Mouse (Mus musculus): ENCODE measurements around the gene Akap8. TPM values are rescaled to one million over a fixed set of nuclear protein-coding genes. Genes with fewer than 3 reads are reported as not detected.
A peak's percentile ranks its signal among the peaks of the same experiment; 100 is the strongest.

Gene Akap8
- total and polyA plus RNA-seq, 3 experiments = 77.9 to 127 (median 101) TPM

GRCm38 (mm10) chr17:32281126-32281525, 39.9 kb downstream of the Akap8 start:
- peaks cover 81% of the 10 kb centered on the region for H3K79me2 ChIP-seq (ENCODE audit: control insufficient read depth, insufficient read depth, low read length, poor library complexity)
- peaks cover 14 to 16% of the 10 kb centered on the region in 2 experiments for H3K4me1 ChIP-seq (ENCODE audit: control insufficient read depth in 1 of 2, insufficient read depth in 2 of 2, low read length in 2 of 2)
- H3K36me3 ChIP-seq (ENCODE audit: control insufficient read depth in 1 of 2, insufficient read depth in 2 of 2, low read length in 2 of 2) = peaks cover 6 to 57% of the 10 kb centered on the region in 2 experiments
- H3K9me3 ChIP-seq (replicated peaks; ENCODE audit: insufficient read depth, low read length) = no peaks in the 10 kb centered on the region
- no peak for DNase-seq (ENCODE audit: low read depth, low spot score)
- H3K27ac ChIP-seq (ENCODE audit: control insufficient read depth, low read depth, low read length) = no peak overlapping the region
- no peak overlapping the region for H3K4me3 ChIP-seq (ENCODE audit: control insufficient read depth in 1 of 2, insufficient read depth in 1 of 2, low read depth in 2 of 2, low read length in 2 of 2)
- no peak overlapping the region; the same call in 1 of the 2 replicates for H3K9ac ChIP-seq (ENCODE audit: control insufficient read depth, low read depth, low read length, poor library complexity, severe bottlenecking)
- no peak for TF ChIP-seq ELF1 (IDR thresholded peaks at IDR 0.05; ENCODE audit: low read depth, low read length)
- 0 out of 2 replicates have a peak, but pooled peaks have one; percentile 37 for TF ChIP-seq RCOR1 (IDR thresholded peaks at IDR 0.05; ENCODE audit: low read depth, low read length)
- no peak for TF ChIP-seq MAFK (IDR thresholded peaks at IDR 0.05; ENCODE audit: borderline replicate concordance, low read depth, low read length)
- TF ChIP-seq GABPA (IDR thresholded peaks at IDR 0.05; ENCODE audit: low read depth, low read length) = no peak
- no peaks in the 10 kb centered on the region for H3K27me3 ChIP-seq (ENCODE audit: control insufficient read depth in 1 of 2, insufficient read depth in 2 of 2, low read length in 2 of 2)

DNA sequence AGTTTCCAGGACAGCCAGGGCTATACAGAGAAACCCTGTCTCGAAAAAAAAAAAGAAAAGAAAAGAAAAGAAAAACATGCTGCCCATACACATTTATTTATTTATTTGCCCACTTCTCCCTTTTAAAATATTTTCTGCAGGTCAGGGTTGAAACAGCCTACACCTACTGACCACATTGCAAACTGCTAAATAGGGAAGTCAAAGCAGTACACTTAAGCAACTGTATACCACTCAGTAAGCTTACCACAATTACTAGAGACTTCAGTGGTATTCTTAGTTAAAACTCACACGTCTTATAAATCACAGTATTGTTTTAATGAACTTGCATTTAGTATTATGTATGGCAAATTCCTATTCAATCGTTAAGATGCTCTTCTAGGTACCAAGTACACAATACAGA, 40.5 kb downstream of the Akap8 start:
- Histone ChIP-seq H3K79me2 (ENCODE audit: control insufficient read depth, insufficient read depth, low read length, poor library complexity) (peaks cover 84% of the 10 kb centered on the region), H3K9ac (ENCODE audit: control insufficient read depth, low read depth, low read length, poor library complexity, severe bottlenecking) (no peak overlapping the region), H3K27me3 (ENCODE audit: control insufficient read depth in 1 of 2, insufficient read depth in 2 of 2, low read length in 2 of 2) (no peaks in the 10 kb centered on the region), H3K27ac (ENCODE audit: control insufficient read depth, low read depth, low read length) (no peak overlapping the region), H3K4me1 (ENCODE audit: control insufficient read depth in 1 of 2, insufficient read depth in 2 of 2, low read length in 2 of 2) (peaks cover 19 to 22% of the 10 kb centered on the region in 2 experiments), H3K9me3 (replicated peaks; ENCODE audit: insufficient read depth, low read length) (no peaks in the 10 kb centered on the region), H3K36me3 (ENCODE audit: control insufficient read depth in 1 of 2, insufficient read depth in 2 of 2, low read length in 2 of 2) (peaks cover 6 to 59% of the 10 kb centered on the region in 2 experiments), H3K4me3 (ENCODE audit: control insufficient read depth in 1 of 2, insufficient read depth in 1 of 2, low read depth in 2 of 2, low read length in 2 of 2) (no peak overlapping the region)
- TF ChIP-seq ZC3H11A (IDR thresholded peaks at IDR 0.05; ENCODE audit: low read depth, low read length) (no peak), MAZ (IDR thresholded peaks at IDR 0.05; ENCODE audit: low read depth, low read length) (no peak), BHLHE40 (IDR thresholded peaks at IDR 0.05; ENCODE audit: borderline replicate concordance, low read depth, low read length) (no peak), EP300 (IDR thresholded peaks at IDR 0.05; ENCODE audit: low read depth in 1 of 2, low read length in 2 of 2) (no peak), CTCF (IDR thresholded peaks at IDR 0.05 in 2 of 3, conservative IDR thresholded peaks at IDR 0.05 in 1 of 3; ENCODE audit: control insufficient read depth in 1 of 3, insufficient read depth in 1 of 3, low read depth in 2 of 3, low read length in 3 of 3, poor library complexity in 1 of 3, severe bottlenecking in 1 of 3) (no peak), CHD1 (IDR thresholded peaks at IDR 0.05; ENCODE audit: low read depth, low read length) (no peak), USF2 (IDR thresholded peaks at IDR 0.05; ENCODE audit: borderline replicate concordance in 1 of 2, insufficient read depth in 1 of 2, low read depth in 1 of 2, low read length in 2 of 2) (no peak), MXI1 (IDR thresholded peaks at IDR 0.05; ENCODE audit: low read depth, low read length) (no peak), ETS1 (IDR thresholded peaks at IDR 0.05; ENCODE audit: low read depth, low read length) (no peak), TAL1 (IDR thresholded peaks at IDR 0.05; ENCODE audit: low read length) (no peak), ZKSCAN1 (IDR thresholded peaks at IDR 0.05; ENCODE audit: low read depth, low read length) (no peak), NRF1 (IDR thresholded peaks at IDR 0.05; ENCODE audit: insufficient read depth, low read depth, low read length, poor library complexity, severe bottlenecking) (no peak), GATA1 (IDR thresholded peaks at IDR 0.05; ENCODE audit: low read depth, low read length) (no peak), SMC3 (IDR thresholded peaks at IDR 0.05; ENCODE audit: low read depth, low read length) (no peak), TBP (IDR thresholded peaks at IDR 0.05; ENCODE audit: low read depth, low read length) (no peak), MAFK (IDR thresholded peaks at IDR 0.05; ENCODE audit: borderline replicate concordance, low read depth, low read length) (no peak), MAX (IDR thresholded peaks at IDR 0.05; ENCODE audit: low read length) (no peak), ELF1 (IDR thresholded peaks at IDR 0.05; ENCODE audit: low read depth, low read length) (no peak)
- peak; percentile 47 for DNase-seq (ENCODE audit: low read depth, low spot score)
